Mouse (Mus musculus) embryonic facial prominence, embryonic 15.5 days (tissue): ENCODE data around the gene Cyfip2. TPM values are rescaled to one million over a fixed set of nuclear protein-coding genes. Genes with fewer than 3 reads are reported as not detected.
A peak's percentile ranks its signal among the peaks of the same experiment; 100 is the strongest.

Experiments used
- ATAC-seq: fragments of 200-750 bp; cut with Nextera tagmentation; 2 replicates; pipeline ENCODE4 v1.8.0; 2017; ENCODE audit warnings: low read depth, moderate TSS enrichment; ENCODE audit not compliant: insufficient number of reproducible peaks, low FRiP score, low TSS enrichment
- H3K27ac ChIP-seq: fragments of 300-500 bp; sonication (generic); replicated peaks from 2 replicates; pipeline ENCODE4 v1.5.1; 2015; ENCODE audit warnings: mild to moderate bottlenecking, inconsistent platforms
- H3K27me3 ChIP-seq: fragments of 300-500 bp; sonication (generic); 2 replicates; pipeline ENCODE4 v1.6.1; 2015; ENCODE audit warnings: inconsistent platforms
- H3K36me3 ChIP-seq: fragments of 300-500 bp; sonication (generic); 2 replicates; pipeline ENCODE4 v1.6.1; 2015; ENCODE audit warnings: mild to moderate bottlenecking, inconsistent platforms
- H3K4me1 ChIP-seq: fragments of 300-500 bp; sonication (generic); 2 replicates; pipeline ENCODE4 v1.6.1; 2015; ENCODE audit warnings: inconsistent platforms
- H3K4me2 ChIP-seq: fragments of 300-500 bp; sonication (generic); replicated peaks from 2 replicates; pipeline ENCODE4 v1.6.1; 2015; ENCODE audit warnings: mild to moderate bottlenecking, inconsistent platforms
- H3K4me3 ChIP-seq: fragments of 300-500 bp; sonication (generic); replicated peaks from 2 replicates; pipeline ENCODE4 v1.5.1; 2015; ENCODE audit warnings: mild to moderate bottlenecking, inconsistent platforms
- H3K9ac ChIP-seq: fragments of 300-500 bp; sonication (generic); 2 replicates; pipeline ENCODE4 v1.6.1; 2015; ENCODE audit warnings: inconsistent platforms
- H3K9me3 ChIP-seq: fragments of 300-500 bp; sonication (generic); replicated peaks from 2 replicates; pipeline ENCODE4 v1.6.1; 2016; ENCODE audit warnings: inconsistent platforms
- WGBS: fragments of 180-500 bp; shearing (Covaris S2); methylation state at CpG from one replicate; pipeline ENCODE4 v1.1.7; 2015; 5-methylcytosine and 5-hydroxymethylcytosine counted together
- polyA plus RNA-seq: library from polyadenylated mRNA; unstranded; fragments of >200 nt; fragmentation: Nextera tagmentation; extraction: Ambion mirVana; gene quantifications from 2 replicates; pipeline ENCODE4 v1.2.1, GENCODE M21; 2015

The Cyfip2 gene
- polyA plus RNA-seq, 1 experiment from 2014 or later: 14.2 TPM

GRCm38 (mm10) chr11:46230184-46230583, 82.5 kb downstream of the Cyfip2 start:
- Histone ChIP-seq H3K4me2 (no peak overlapping the region), H3K4me3 (no peak overlapping the region), H3K4me1 (no peaks in the 10 kb centered on the region), H3K27ac (no peak overlapping the region), H3K9ac (no peak overlapping the region), H3K9me3 (no peaks in the 10 kb centered on the region), H3K27me3 (no peaks in the 10 kb centered on the region), H3K36me3 (no peaks in the 10 kb centered on the region)
- WGBS: 65% methylated on average over 6 of the region's 6 CpGs
- no peak for ATAC-seq

GRCm38 (mm10) chr11:46225345-46225744, 87.3 kb downstream of the Cyfip2 start:
- no peaks in the 10 kb centered on the region for H3K36me3 ChIP-seq
- H3K4me2 ChIP-seq: no peak overlapping the region
- no peaks in the 10 kb centered on the region for H3K9me3 ChIP-seq
- ATAC-seq: no peak
- H3K27ac ChIP-seq: 0 out of 2 replicates have a peak overlapping the region, but pooled peaks have one; percentile 25
- H3K4me1 ChIP-seq: no peaks in the 10 kb centered on the region
- no peak overlapping the region for H3K9ac ChIP-seq
- 41% methylated on average over 5 of the region's 5 CpGs for WGBS
- H3K4me3 ChIP-seq: no peak overlapping the region
- no peaks in the 10 kb centered on the region for H3K27me3 ChIP-seq

GRCm38 (mm10) chr11:46223575-46223974, 89.1 kb downstream of the Cyfip2 start:
- 78% methylated on average over 2 of the region's 2 CpGs for WGBS
- Histone ChIP-seq H3K36me3 (no peaks in the 10 kb centered on the region), H3K27ac (no peak overlapping the region), H3K27me3 (no peaks in the 10 kb centered on the region), H3K9me3 (no peaks in the 10 kb centered on the region), H3K9ac (no peak overlapping the region), H3K4me1 (no peaks in the 10 kb centered on the region), H3K4me2 (no peak overlapping the region), H3K4me3 (no peak overlapping the region)
- ATAC-seq: no peak

- H3K9me3 ChIP-seq: no peaks in the 10 kb centered on the region
- no peak overlapping the region for H3K4me2 ChIP-seq
- H3K4me3 ChIP-seq: no peak overlapping the region
- ATAC-seq: no peak
- H3K27ac ChIP-seq: no peak overlapping the region
- H3K9ac ChIP-seq: no peak overlapping the region
- peaks cover 5% of the 10 kb centered on the region; the same call in 1 of the 2 replicates for H3K4me1 ChIP-seq
- no peaks in the 10 kb centered on the region for H3K36me3 ChIP-seq
- H3K27me3 ChIP-seq: no peaks in the 10 kb centered on the region
- WGBS: 73% methylated on average over 2 of the region's 2 CpGs
Observed at GRCm38 (mm10) chr11:46220211-46220610, 92.4 kb downstream of the Cyfip2 start.

GRCm38 (mm10) chr11:46219380-46219779, 93.3 kb downstream of the Cyfip2 start:
- no peak overlapping the region for H3K27ac ChIP-seq
- H3K9me3 ChIP-seq: no peaks in the 10 kb centered on the region
- H3K4me1 ChIP-seq: peaks cover 12% of the 10 kb centered on the region
- H3K36me3 ChIP-seq: no peaks in the 10 kb centered on the region
- no peak overlapping the region for H3K4me3 ChIP-seq
- ATAC-seq: no peak
- WGBS: 80% methylated on average over 9 of the region's 9 CpGs
- no peak overlapping the region for H3K4me2 ChIP-seq
- H3K27me3 ChIP-seq: no peaks in the 10 kb centered on the region
- no peak overlapping the region for H3K9ac ChIP-seq

GRCm38 (mm10) chr11:46218584-46218983, 94.1 kb downstream of the Cyfip2 start:
- Histone ChIP-seq H3K27ac (no peak overlapping the region), H3K9me3 (no peaks in the 10 kb centered on the region), H3K4me3 (no peak overlapping the region), H3K4me2 (no peak overlapping the region), H3K36me3 (no peaks in the 10 kb centered on the region), H3K9ac (no peak overlapping the region), H3K27me3 (no peaks in the 10 kb centered on the region), H3K4me1 (peaks cover 19% of the 10 kb centered on the region)
- ATAC-seq: no peak
- WGBS: 28% methylated on average over 5 of the region's 5 CpGs

GRCm38 (mm10) chr11:46217686-46218085, 95.0 kb downstream of the Cyfip2 start:
- no peaks in the 10 kb centered on the region for H3K9me3 ChIP-seq
- H3K27ac ChIP-seq: no peak overlapping the region
- H3K4me1 ChIP-seq: peaks cover 28% of the 10 kb centered on the region
- 82% methylated on average over 9 of the region's 9 CpGs for WGBS
- no peaks in the 10 kb centered on the region for H3K36me3 ChIP-seq
- no peak overlapping the region for H3K4me2 ChIP-seq
- no peak overlapping the region for H3K4me3 ChIP-seq
- ATAC-seq: no peak
- H3K27me3 ChIP-seq: no peaks in the 10 kb centered on the region
- no peak overlapping the region for H3K9ac ChIP-seq

- no peaks in the 10 kb centered on the region for H3K36me3 ChIP-seq
- no peaks in the 10 kb centered on the region for H3K9me3 ChIP-seq
- peaks cover 28% of the 10 kb centered on the region for H3K4me1 ChIP-seq
- no peak overlapping the region for H3K4me2 ChIP-seq
- no peak overlapping the region for H3K27ac ChIP-seq
- no peak overlapping the region for H3K9ac ChIP-seq
- 75% methylated on average over 7 of the region's 7 CpGs for WGBS
- no peaks in the 10 kb centered on the region for H3K27me3 ChIP-seq
- no peak overlapping the region for H3K4me3 ChIP-seq
- no peak for ATAC-seq
Observed at GRCm38 (mm10) chr11:46216669-46217068, 96.0 kb downstream of the Cyfip2 start.

- no peak overlapping the region for H3K4me2 ChIP-seq
- ATAC-seq: peak; percentile 55
- WGBS: 17% methylated on average over 3 of the region's 3 CpGs
Observed at GRCm38 (mm10) chr11:46215354-46215753, 97.3 kb downstream of the Cyfip2 start.

GRCm38 (mm10) chr11:46214368-46215230, 98.1 kb downstream of the Cyfip2 start:
- WGBS: 53% methylated on average over 14 of the region's 14 CpGs
- Histone ChIP-seq H3K9ac (no peak overlapping the region), H3K27me3 (no peaks in the 10 kb centered on the region), H3K4me2 (no peak overlapping the region), H3K9me3 (no peaks in the 10 kb centered on the region), H3K4me3 (no peak overlapping the region), H3K4me1 (peaks cover 28% of the 10 kb centered on the region), H3K27ac (peak overlapping the region; percentile 92), H3K36me3 (no peaks in the 10 kb centered on the region)
- ATAC-seq: no peak

More at GRCm38 (mm10) chr11:46215354-46215753, 97.3 kb downstream of the Cyfip2 start:
- Histone ChIP-seq H3K9me3 (no peaks in the 10 kb centered on the region), H3K36me3 (no peaks in the 10 kb centered on the region), H3K4me3 (no peak overlapping the region), H3K27ac (peak overlapping the region; percentile 92; the same call in 1 of the 2 replicates), H3K27me3 (no peaks in the 10 kb centered on the region), H3K4me1 (peaks cover 28% of the 10 kb centered on the region), H3K9ac (no peak overlapping the region)

GRCm38 (mm10) chr11:46213844-46214243, 98.8 kb downstream of the Cyfip2 start:
- Histone ChIP-seq H3K9ac (no peak overlapping the region), H3K36me3 (no peaks in the 10 kb centered on the region), H3K27ac (peak overlapping the region; percentile 92), H3K9me3 (no peaks in the 10 kb centered on the region), H3K4me2 (no peak overlapping the region), H3K4me3 (no peak overlapping the region), H3K27me3 (no peaks in the 10 kb centered on the region), H3K4me1 (peaks cover 28% of the 10 kb centered on the region)
- WGBS: 39% methylated on average over 5 of the region's 5 CpGs
- ATAC-seq: peak; percentile 82

GRCm38 (mm10) chr11:46211858-46212257, 100.8 kb downstream of the Cyfip2 start:
- H3K27me3 ChIP-seq: no peaks in the 10 kb centered on the region
- no peaks in the 10 kb centered on the region for H3K36me3 ChIP-seq
- no peak overlapping the region for H3K4me3 ChIP-seq
- ATAC-seq: no peak
- H3K9ac ChIP-seq: no peak overlapping the region
- no peak overlapping the region for H3K27ac ChIP-seq
- H3K4me1 ChIP-seq: peaks cover 28% of the 10 kb centered on the region
- 38% methylated on average over 3 of the region's 3 CpGs for WGBS
- no peaks in the 10 kb centered on the region for H3K9me3 ChIP-seq
- no peak overlapping the region for H3K4me2 ChIP-seq
